Mouse (Mus musculus) intestine, embryonic 16.5 days (tissue): ENCODE results near the gene Ctcf. TPM values are rescaled to one million over a fixed set of nuclear protein-coding genes. Genes with fewer than 3 reads are reported as not detected.
A peak's percentile ranks its signal among the peaks of the same experiment; 100 is the strongest.

Experiments
- ATAC-seq: fragments of 200-750 bp; cut with Nextera tagmentation; 2 replicates; pipeline ENCODE4 v1.8.0; 2017; ENCODE audit warnings: moderate TSS enrichment, moderate library complexity
- H3K27ac ChIP-seq: fragments of 300-500 bp; sonication (generic); 2 replicates; pipeline ENCODE4 v1.5.1; 2014; ENCODE audit warnings: mild to moderate bottlenecking, low read length
- H3K27me3 ChIP-seq: fragments of 300-500 bp; sonication (generic); replicated peaks from 2 replicates; pipeline ENCODE4 v1.6.1; 2014; ENCODE audit warnings: low read length, control low read depth, mixed read lengths; ENCODE audit not compliant: control insufficient read depth, insufficient read depth
- H3K36me3 ChIP-seq: fragments of 300-500 bp; sonication (generic); 2 replicates; pipeline ENCODE4 v1.6.1; 2014; ENCODE audit warnings: low read length, control low read depth; ENCODE audit not compliant: control insufficient read depth, insufficient read depth
- H3K4me1 ChIP-seq: fragments of 300-500 bp; sonication (generic); 2 replicates; pipeline ENCODE4 v1.6.1; 2014; ENCODE audit warnings: low read length, control low read depth, mixed read lengths; ENCODE audit not compliant: control insufficient read depth, insufficient read depth
- H3K4me2 ChIP-seq: fragments of 300-500 bp; sonication (generic); 2 replicates; pipeline ENCODE4 v1.6.1; 2014; ENCODE audit warnings: low read depth, low read length, control low read depth
- H3K4me3 ChIP-seq: fragments of 300-500 bp; sonication (generic); 2 replicates; pipeline ENCODE4 v1.5.1; 2014; ENCODE audit warnings: mild to moderate bottlenecking, low read length
- H3K9ac ChIP-seq: fragments of 300-500 bp; sonication (generic); 2 replicates; pipeline ENCODE4 v1.6.1; 2014; ENCODE audit warnings: low read depth, low read length
- H3K9me3 ChIP-seq: fragments of 300-500 bp; sonication (generic); 2 replicates; pipeline ENCODE4 v1.6.1; 2016; ENCODE audit warnings: low read length, control low read depth; ENCODE audit not compliant: control insufficient read depth
- WGBS: fragments of 180-500 bp; shearing (Covaris S2); extraction: QIAGEN DNeasy Blood & Tissue Kit; methylation state at CpG from one replicate; pipeline ENCODE4 v1.1.7; 2014; 5-methylcytosine and 5-hydroxymethylcytosine counted together
- polyA plus RNA-seq: library from polyadenylated mRNA; unstranded; fragments of >200 nt; fragmentation: Nextera tagmentation; extraction: Ambion mirVana; gene quantifications from 2 replicates; pipeline ENCODE4 v1.2.1, GENCODE M21; 2015

Ctcf gene
- polyA plus RNA-seq, 1 experiment from 2014 or later: 86.4 TPM

DNA sequence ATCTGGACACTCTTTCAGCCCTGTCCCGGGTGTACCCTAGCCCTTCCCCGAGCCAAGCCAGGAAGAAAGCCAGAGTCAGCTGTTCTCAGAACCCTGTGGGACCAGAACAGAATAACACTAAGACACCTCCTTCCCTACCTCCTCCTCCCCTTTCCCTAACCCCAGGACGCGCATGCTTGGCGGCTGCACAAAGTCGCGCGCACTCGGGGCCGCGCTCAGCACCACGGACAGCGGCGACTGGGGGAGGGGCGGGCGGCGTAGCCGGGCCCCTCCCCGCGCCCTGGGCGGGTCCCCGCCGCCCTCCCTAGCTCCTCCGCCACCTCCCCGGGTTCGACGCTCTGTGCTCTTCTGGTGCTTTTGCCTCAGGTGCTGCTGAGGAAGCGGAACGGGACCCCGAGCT lies 57.3 kb downstream of the Ctcf start:
- no peaks in the 10 kb centered on the region for H3K27me3 ChIP-seq
- ATAC-seq: peak; percentile 59
- peak overlapping the region; percentile 53 for H3K4me3 ChIP-seq
- H3K4me1 ChIP-seq: peaks cover 6% of the 10 kb centered on the region
- 6% methylated on average over 29 of the region's 30 CpGs for WGBS
- no peak overlapping the region for H3K27ac ChIP-seq
- 0 out of 2 replicates have a peak, but pooled peaks cover 4% of the 10 kb centered on the region for H3K36me3 ChIP-seq
- H3K9ac ChIP-seq: peak overlapping the region; percentile 58
- H3K4me2 ChIP-seq: peak overlapping the region; percentile 99
- no peaks in the 10 kb centered on the region for H3K9me3 ChIP-seq

DNA sequence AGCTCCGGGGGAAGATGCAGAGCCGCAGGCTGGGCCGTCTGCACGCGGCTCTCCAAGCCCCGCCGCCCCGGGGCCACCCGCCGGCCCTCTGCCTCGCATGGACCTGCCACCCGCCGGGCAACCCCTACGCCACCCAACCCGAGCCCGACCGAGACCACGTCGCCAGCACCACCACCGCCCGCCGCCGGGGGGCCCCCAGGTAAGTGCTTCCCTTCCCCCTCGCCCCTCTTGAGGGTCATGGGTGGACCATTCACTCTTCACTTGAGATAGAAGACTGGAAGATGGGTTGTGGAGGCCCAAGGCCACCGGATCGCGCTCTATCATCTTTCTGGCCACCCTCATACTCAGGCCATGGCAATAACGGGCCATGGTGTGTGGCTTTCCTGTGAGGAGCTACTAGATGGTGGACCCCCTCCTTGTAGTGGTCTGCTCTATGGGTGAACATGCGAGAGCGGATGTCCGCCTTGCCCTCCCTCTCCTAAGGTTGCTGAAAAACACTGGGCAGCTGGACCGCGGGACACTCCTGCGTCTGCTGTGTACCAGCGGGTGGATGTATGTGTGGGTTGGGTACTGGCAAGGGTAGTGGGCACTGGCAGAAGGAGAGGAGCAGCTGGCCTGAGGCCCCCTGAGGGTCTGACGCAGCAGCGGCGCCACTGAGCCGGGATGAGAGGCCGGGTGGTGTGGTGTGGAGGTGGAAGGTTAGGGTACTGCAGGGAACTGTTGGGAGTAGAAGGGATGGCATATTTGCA lies 57.9 kb downstream of the Ctcf start:
- ATAC-seq: peak; percentile 24
- Histone ChIP-seq H3K27me3 (no peaks in the 10 kb centered on the region), H3K4me1 (peaks cover 6% of the 10 kb centered on the region), H3K9ac (peak overlapping the region; percentile 58), H3K27ac (no peak overlapping the region), H3K36me3 (0 out of 2 replicates have a peak, but pooled peaks cover 4% of the 10 kb centered on the region), H3K4me2 (peak overlapping the region; percentile 99), H3K9me3 (no peaks in the 10 kb centered on the region), H3K4me3 (peak overlapping the region; percentile 53)
- 13% methylated on average over 32 of the region's 40 CpGs for WGBS

DNA sequence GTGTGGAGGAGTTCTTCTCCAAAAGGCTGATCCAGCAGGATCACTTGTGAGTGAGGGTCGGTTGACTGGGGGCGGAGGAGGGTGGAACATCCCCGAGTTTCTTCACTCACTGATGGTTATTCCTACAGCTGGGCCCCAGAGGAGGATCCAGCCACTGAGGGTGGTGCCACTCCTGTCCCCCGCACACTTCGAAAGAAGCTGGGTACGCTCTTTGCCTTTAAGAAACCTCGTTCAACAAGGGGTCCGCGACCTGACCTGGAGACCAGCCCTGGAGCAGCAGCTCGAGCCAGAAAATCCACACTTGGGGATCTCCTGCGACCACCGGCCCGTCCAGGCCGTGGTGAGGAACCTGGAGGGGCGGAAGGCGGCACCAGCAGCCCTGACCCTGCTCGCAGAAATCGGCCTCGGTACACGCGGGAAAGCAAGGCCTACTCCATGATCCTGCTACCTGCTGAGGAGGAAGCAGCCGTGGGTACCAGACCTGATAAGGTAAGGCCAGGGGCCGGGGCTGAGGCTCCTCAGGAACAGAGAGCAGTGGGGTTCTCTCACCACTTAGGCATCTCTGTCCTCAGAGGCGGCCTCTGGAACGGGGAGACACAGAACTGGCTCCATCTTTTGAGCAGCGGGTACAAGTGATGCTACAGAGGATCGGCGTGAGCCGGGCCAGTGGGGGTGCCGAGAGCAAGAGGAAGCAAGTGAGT lies 58.9 kb downstream of the Ctcf start:
- Histone ChIP-seq H3K9me3 (no peaks in the 10 kb centered on the region), H3K36me3 (0 out of 2 replicates have a peak, but pooled peaks cover 4% of the 10 kb centered on the region), H3K4me1 (peaks cover 13% of the 10 kb centered on the region), H3K27ac (no peak overlapping the region), H3K4me2 (no peak overlapping the region), H3K27me3 (no peaks in the 10 kb centered on the region), H3K9ac (no peak overlapping the region), H3K4me3 (no peak overlapping the region)
- no peak for ATAC-seq
- WGBS: 82% methylated on average over 30 of the region's 30 CpGs

- H3K9ac ChIP-seq: no peak overlapping the region
- H3K27ac ChIP-seq: no peak overlapping the region
- peaks cover 20% of the 10 kb centered on the region for H3K4me1 ChIP-seq
- 0 out of 2 replicates have a peak, but pooled peaks cover 4% of the 10 kb centered on the region for H3K36me3 ChIP-seq
- H3K9me3 ChIP-seq: no peaks in the 10 kb centered on the region
- no peak overlapping the region for H3K4me3 ChIP-seq
- WGBS: 89% methylated on average over 17 of the region's 17 CpGs
- no peak overlapping the region for H3K4me2 ChIP-seq
- no peaks in the 10 kb centered on the region for H3K27me3 ChIP-seq
- ATAC-seq: no peak
These were observed 60.9 kb downstream of the Ctcf start for GRCm38 (mm10) chr8:105697196-105697780.

- Histone ChIP-seq H3K9me3 (no peaks in the 10 kb centered on the region), H3K27ac (no peak overlapping the region), H3K4me3 (no peak overlapping the region), H3K9ac (no peak overlapping the region), H3K27me3 (no peaks in the 10 kb centered on the region), H3K4me2 (no peak overlapping the region), H3K36me3 (0 out of 2 replicates have a peak, but pooled peaks cover 4% of the 10 kb centered on the region), H3K4me1 (peaks cover 21% of the 10 kb centered on the region)
- no peak for ATAC-seq
- WGBS: 91% methylated on average over 5 of the region's 5 CpGs
These were observed 62.4 kb downstream of the Ctcf start for GRCm38 (mm10) chr8:105698734-105699133.

DNA sequence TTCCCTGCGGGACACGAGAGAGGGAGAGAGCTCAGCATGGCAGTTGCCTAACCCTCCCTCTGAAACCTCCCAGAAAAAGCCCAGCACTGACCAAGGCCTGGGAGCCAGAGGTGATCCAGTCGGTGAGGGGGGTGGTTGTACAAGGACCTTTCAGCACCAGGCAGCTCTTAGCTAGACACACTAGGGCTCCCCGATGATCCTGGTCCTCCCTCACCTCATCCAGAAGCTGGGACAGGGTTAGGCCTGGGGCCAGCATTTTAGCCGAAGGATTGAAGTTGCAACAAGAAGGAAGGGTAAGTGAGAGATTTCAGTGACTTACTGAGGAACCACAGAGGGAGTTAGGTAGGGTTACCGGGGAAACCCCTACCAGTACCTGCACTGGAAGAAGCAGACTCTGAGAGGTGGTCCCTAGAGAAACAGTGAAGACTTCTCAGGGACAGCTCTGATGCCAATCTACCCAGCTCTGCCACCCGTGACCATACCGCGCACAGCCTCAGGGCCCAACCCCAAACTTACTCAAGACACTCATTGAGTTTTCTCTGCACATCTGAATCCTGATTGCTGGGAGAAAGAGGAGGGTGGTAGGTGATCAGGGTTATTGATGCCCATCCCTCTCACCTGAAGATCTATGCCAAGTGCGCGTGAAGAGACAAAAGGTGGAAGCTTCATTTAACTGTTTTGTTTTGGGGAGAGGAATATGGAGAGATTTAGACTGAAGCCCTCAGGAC lies 63.3 kb downstream of the Ctcf start:
- Histone ChIP-seq H3K9ac (peak overlapping the region; percentile 76), H3K4me2 (peak overlapping the region; percentile 95), H3K9me3 (no peaks in the 10 kb centered on the region), H3K4me3 (peak overlapping the region; percentile 71), H3K36me3 (0 out of 2 replicates have a peak, but pooled peaks cover 4% of the 10 kb centered on the region), H3K27me3 (no peaks in the 10 kb centered on the region), H3K4me1 (peaks cover 15% of the 10 kb centered on the region), H3K27ac (no peak overlapping the region)
- no peak for ATAC-seq
- WGBS: 90% methylated on average over 11 of the region's 11 CpGs

GRCm38 (mm10) chr8:105700566-105700965 lies 64.2 kb downstream of the Ctcf start:
- H3K36me3 ChIP-seq: 0 out of 2 replicates have a peak, but pooled peaks cover 4% of the 10 kb centered on the region
- peak overlapping the region; percentile 94 for H3K27ac ChIP-seq
- under 1% methylated on average over 21 of the region's 21 CpGs for WGBS
- ATAC-seq: peak; percentile 66
- H3K27me3 ChIP-seq: no peaks in the 10 kb centered on the region
- peak overlapping the region; percentile 95 for H3K4me2 ChIP-seq
- peaks cover 15% of the 10 kb centered on the region for H3K4me1 ChIP-seq
- H3K9ac ChIP-seq: peak overlapping the region; percentile 76
- no peaks in the 10 kb centered on the region for H3K9me3 ChIP-seq
- H3K4me3 ChIP-seq: peak overlapping the region; percentile 71

GRCm38 (mm10) chr8:105700966-105701824 lies 64.8 kb downstream of the Ctcf start, which contains the start of the genes Acd and Pard6a:
TSS of gene Acd (minus strand) at chr8:105701102.
TSS of gene Pard6a (plus strand) at chr8:105701148.
- WGBS: under 1% methylated on average over 60 of the region's 60 CpGs
- Histone ChIP-seq H3K4me1 (peaks cover 15% of the 10 kb centered on the region), H3K27ac (peak within 1 kb of the TSS; percentile 94), H3K9me3 (no peaks in the 10 kb centered on the region), H3K36me3 (0 out of 2 replicates have a peak, but pooled peaks cover 4% of the 10 kb centered on the region), H3K4me2 (peak within 1 kb of the TSS; percentile 95), H3K9ac (peak within 1 kb of the TSS; percentile 76), H3K27me3 (no peaks in the 10 kb centered on the region), H3K4me3 (peak within 1 kb of the TSS; percentile 71)
- peak; percentile 87 for ATAC-seq
